Mouse (Mus musculus): ENCODE results near the gene Igsf3. TPM values are rescaled to one million over a fixed set of nuclear protein-coding genes. Genes with fewer than 3 reads are reported as not detected.

Igsf3 gene
- total and polyA plus RNA-seq, 3 experiments = not detected

GRCm38 (mm10) chr3:101372345-101372980 is 4.4 kb upstream of the Igsf3 start:
- H3K36me3 ChIP-seq (ENCODE audit: control insufficient read depth in 1 of 2, insufficient read depth in 2 of 2, low read length in 2 of 2) = no peaks in the 10 kb centered on the region
- H3K27ac ChIP-seq (ENCODE audit: control insufficient read depth, low read depth, low read length) = no peak overlapping the region
- TF ChIP-seq MYC (IDR thresholded peaks at IDR 0.05; ENCODE audit: low read depth, low read length) = no peak
- TF ChIP-seq GATA1 (IDR thresholded peaks at IDR 0.05; ENCODE audit: low read depth, low read length) = no peak
- no peak for TF ChIP-seq ELF1 (IDR thresholded peaks at IDR 0.05; ENCODE audit: low read depth, low read length)
- no peak for TF ChIP-seq UBTF (IDR thresholded peaks at IDR 0.05; ENCODE audit: borderline replicate concordance, insufficient read depth, low read depth, low read length)
- TF ChIP-seq CHD1 (IDR thresholded peaks at IDR 0.05; ENCODE audit: low read depth, low read length) = no peak
- TF ChIP-seq KAT2A (conservative IDR thresholded peaks at IDR 0.05; ENCODE audit: low read depth, low read length) = no peak
- TF ChIP-seq CHD2 (IDR thresholded peaks at IDR 0.05; ENCODE audit: low read length) = no peak
- no peak for TF ChIP-seq TAL1 (IDR thresholded peaks at IDR 0.05; ENCODE audit: low read length)
- H3K4me1 ChIP-seq (ENCODE audit: control insufficient read depth in 1 of 2, insufficient read depth in 2 of 2, low read length in 2 of 2) = no peaks in the 10 kb centered on the region
- H3K9ac ChIP-seq (ENCODE audit: control insufficient read depth, low read depth, low read length, poor library complexity, severe bottlenecking) = no peak overlapping the region
- H3K9me3 ChIP-seq (replicated peaks; ENCODE audit: insufficient read depth, low read length) = no peaks in the 10 kb centered on the region
- H3K79me2 ChIP-seq (ENCODE audit: control insufficient read depth, insufficient read depth, low read length, poor library complexity) = no peaks in the 10 kb centered on the region
- no peak for DNase-seq (ENCODE audit: low read depth, low spot score)
- H3K4me3 ChIP-seq (ENCODE audit: control insufficient read depth in 1 of 2, insufficient read depth in 1 of 2, low read depth in 2 of 2, low read length in 2 of 2) = no peak overlapping the region
- no peaks in the 10 kb centered on the region; a peak in 1 of 4 replicates for H3K27me3 ChIP-seq (ENCODE audit: control insufficient read depth in 1 of 2, insufficient read depth in 2 of 2, low read length in 2 of 2)

GRCm38 (mm10) chr3:101377256-101378024 is 557 bp downstream of the Igsf3 start:
- Histone ChIP-seq H3K9me3 (replicated peaks; ENCODE audit: insufficient read depth, low read length) (no peaks in the 10 kb centered on the region), H3K4me3 (ENCODE audit: control insufficient read depth in 1 of 2, insufficient read depth in 1 of 2, low read depth in 2 of 2, low read length in 2 of 2) (no peak overlapping the region), H3K27ac (ENCODE audit: control insufficient read depth, low read depth, low read length) (no peak overlapping the region), H3K36me3 (ENCODE audit: control insufficient read depth in 1 of 2, insufficient read depth in 2 of 2, low read length in 2 of 2) (no peaks in the 10 kb centered on the region), H3K9ac (ENCODE audit: control insufficient read depth, low read depth, low read length, poor library complexity, severe bottlenecking) (no peak overlapping the region), H3K27me3 (ENCODE audit: control insufficient read depth in 1 of 2, insufficient read depth in 2 of 2, low read length in 2 of 2) (no peaks in the 10 kb centered on the region), H3K4me1 (ENCODE audit: control insufficient read depth in 1 of 2, insufficient read depth in 2 of 2, low read length in 2 of 2) (no peaks in the 10 kb centered on the region), H3K79me2 (ENCODE audit: control insufficient read depth, insufficient read depth, low read length, poor library complexity) (no peaks in the 10 kb centered on the region)
- TF ChIP-seq POLR2AphosphoS2 (IDR thresholded peaks at IDR 0.05; ENCODE audit: low read length) (no peak), GATA1 (IDR thresholded peaks at IDR 0.05; ENCODE audit: low read depth, low read length) (no peak), USF2 (IDR thresholded peaks at IDR 0.05; ENCODE audit: borderline replicate concordance in 1 of 2, insufficient read depth in 1 of 2, low read depth in 1 of 2, low read length in 2 of 2) (no peak), ZKSCAN1 (IDR thresholded peaks at IDR 0.05; ENCODE audit: low read depth, low read length) (no peak), MAFK (IDR thresholded peaks at IDR 0.05; ENCODE audit: borderline replicate concordance, low read depth, low read length) (no peak), RAD21 (IDR thresholded peaks at IDR 0.05; ENCODE audit: low read depth, low read length) (no peak), MYB (IDR thresholded peaks at IDR 0.05; ENCODE audit: low read depth, low read length) (no peak), E2F4 (IDR thresholded peaks at IDR 0.05; ENCODE audit: borderline replicate concordance, low read depth, low read length) (no peak), SIN3A (IDR thresholded peaks at IDR 0.05; ENCODE audit: low read length) (no peak), TBP (IDR thresholded peaks at IDR 0.05; ENCODE audit: low read depth, low read length) (no peak), CHD2 (IDR thresholded peaks at IDR 0.05; ENCODE audit: low read length) (no peak), BHLHE40 (IDR thresholded peaks at IDR 0.05; ENCODE audit: borderline replicate concordance, low read depth, low read length) (no peak), KAT2A (conservative IDR thresholded peaks at IDR 0.05; ENCODE audit: low read depth, low read length) (no peak), EP300 (IDR thresholded peaks at IDR 0.05; ENCODE audit: low read depth in 1 of 2, low read length in 2 of 2) (no peak), ZNF384 (IDR thresholded peaks at IDR 0.05; ENCODE audit: low read depth, low read length) (no peak), CTCF (IDR thresholded peaks at IDR 0.05 in 2 of 3, conservative IDR thresholded peaks at IDR 0.05 in 1 of 3; ENCODE audit: control insufficient read depth in 1 of 3, insufficient read depth in 1 of 3, low read depth in 2 of 3, low read length in 3 of 3, poor library complexity in 1 of 3, severe bottlenecking in 1 of 3) (no peak), NELFE (IDR thresholded peaks at IDR 0.05; ENCODE audit: low read depth, low read length) (no peak)
- DNase-seq (ENCODE audit: low read depth, low spot score) = no peak
